Mouse (Mus musculus) left cerebral cortex, adult 9 months (tissue): Measurements from ENCODE around the gene Rom1.
"Not testable (repeated sequence)": the region's sequence is repeated elsewhere in the genome, so short reads cannot be mapped to it uniquely, and the experiment has no call there.

Source experiments
- DNase-seq, 2 experiments: peaks; one replicate each; pipeline ENCODE4 v3.0.0; 2022; ENCODE audit warnings: low spot score in 2 of 2

Rom1 gene

DNA sequence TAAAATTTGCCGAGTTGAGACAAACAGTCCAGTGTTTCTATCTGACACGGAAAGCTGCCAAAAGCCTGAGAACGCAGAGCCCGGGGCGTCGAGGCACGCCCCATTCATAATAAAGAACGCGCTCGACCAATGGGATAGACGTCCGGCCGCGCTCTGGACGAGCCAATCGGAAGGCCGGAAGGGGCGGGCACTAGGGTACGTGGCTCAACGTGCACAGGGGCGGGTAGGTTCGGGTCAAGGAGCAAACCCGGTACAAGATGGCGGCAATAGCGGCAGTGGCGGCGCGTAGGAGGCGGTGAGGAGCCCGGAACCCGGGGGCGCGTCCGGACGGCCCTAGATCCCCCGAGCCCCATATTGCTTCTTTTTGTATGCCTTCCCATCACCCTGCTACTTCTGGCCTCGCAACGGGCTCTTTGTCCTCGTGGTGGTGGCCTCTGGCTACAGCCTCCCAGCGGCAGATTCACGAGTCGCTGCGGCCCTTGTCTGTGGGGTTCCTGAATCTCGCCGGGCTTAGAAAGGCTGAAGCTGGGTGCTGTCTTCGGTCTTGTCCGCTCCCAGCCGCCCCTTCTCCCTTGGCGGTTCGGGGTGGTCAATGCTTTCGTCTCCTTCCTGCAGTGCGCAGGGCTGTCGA lies 31.2 kb downstream of the Rom1 start, which contains the start of gene Ganab:
Gene Ganab, plus strand, starts transcription at position 207 of the 631 bp plus-strand sequence.
- peak; percentile 90 to 96 for DNase-seq

DNA sequence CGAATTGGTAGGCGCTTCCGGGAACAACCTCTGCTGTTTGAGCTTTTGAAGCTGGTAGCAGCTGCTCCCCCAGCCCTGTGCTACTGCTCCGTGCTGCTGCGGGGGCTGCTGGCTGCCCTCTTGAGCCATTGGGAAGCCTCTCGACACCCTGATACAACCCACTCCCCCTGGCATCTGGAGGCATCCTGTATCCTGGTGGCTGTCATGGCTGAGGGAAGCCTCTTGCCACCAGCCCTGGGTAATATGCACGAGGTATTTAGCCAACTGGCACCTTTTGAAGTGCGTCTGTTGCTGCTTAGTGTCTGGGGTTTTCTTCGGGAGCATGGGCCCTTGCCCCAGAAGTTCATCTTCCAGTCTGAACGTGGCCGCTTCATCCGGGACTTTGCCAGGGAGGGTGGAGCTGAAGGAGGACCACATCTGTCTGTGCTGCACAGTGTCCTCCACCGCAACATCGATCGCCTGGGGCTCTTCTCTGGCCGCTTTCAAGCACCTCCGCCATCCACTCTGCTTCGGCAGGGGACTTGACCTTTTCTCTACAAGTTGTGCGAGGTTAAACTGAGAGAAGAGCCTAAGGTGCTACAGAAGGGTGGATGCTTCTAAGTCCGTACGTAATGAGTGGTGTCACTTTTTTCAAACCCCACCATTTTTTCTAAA lies 31.8 kb downstream of the Rom1 start:
- not testable (repeated sequence) for DNase-seq

DNA sequence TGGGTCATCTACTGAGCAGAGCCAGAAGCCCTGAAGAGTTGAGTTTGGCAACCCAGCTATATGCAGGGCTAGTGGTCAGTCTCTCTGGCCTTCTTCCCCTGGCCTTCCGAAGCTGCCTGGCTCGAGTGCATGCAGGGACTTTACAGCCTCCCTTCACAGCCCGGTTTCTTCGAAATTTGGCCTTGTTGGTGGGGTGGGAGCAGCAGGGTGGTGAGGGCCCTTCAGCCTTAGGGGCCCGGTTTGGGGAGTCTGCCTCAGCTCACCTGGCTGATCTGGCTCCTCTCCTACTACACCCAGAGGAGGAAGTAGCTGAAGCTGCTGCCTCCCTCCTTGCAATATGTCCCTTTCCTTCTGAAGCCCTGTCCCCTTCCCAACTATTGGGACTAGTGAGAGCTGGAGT lies 32.9 kb downstream of the Rom1 start:
- DNase-seq, result not testable (repeated sequence)

DNA sequence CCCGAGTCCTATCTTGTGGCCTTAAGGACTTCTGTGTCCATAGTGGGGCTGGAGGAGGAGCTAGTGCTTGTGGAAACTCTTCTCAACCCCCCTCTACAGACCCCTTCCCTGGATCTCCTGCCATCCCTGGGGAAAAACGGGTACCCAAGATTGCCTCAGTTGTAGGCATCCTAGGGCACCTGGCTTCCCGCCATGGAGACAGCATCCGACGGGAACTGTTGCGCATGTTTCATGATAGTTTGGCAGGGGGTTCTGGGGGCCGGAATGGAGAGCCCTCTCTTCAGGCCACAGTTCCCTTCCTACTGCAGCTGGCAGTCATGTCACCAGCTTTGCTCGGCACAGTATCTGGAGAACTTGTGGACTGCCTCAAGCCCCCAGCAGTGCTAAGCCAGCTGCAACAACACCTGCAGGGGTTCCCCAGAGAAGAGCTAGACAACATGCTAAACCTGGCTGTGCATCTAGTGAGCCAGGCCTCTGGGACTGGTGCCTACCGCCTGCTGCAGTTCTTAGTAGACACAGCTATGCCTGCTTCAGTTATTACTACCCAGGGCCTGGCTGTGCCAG lies 33.7 kb downstream of the Rom1 start:
- no peak for DNase-seq

DNA sequence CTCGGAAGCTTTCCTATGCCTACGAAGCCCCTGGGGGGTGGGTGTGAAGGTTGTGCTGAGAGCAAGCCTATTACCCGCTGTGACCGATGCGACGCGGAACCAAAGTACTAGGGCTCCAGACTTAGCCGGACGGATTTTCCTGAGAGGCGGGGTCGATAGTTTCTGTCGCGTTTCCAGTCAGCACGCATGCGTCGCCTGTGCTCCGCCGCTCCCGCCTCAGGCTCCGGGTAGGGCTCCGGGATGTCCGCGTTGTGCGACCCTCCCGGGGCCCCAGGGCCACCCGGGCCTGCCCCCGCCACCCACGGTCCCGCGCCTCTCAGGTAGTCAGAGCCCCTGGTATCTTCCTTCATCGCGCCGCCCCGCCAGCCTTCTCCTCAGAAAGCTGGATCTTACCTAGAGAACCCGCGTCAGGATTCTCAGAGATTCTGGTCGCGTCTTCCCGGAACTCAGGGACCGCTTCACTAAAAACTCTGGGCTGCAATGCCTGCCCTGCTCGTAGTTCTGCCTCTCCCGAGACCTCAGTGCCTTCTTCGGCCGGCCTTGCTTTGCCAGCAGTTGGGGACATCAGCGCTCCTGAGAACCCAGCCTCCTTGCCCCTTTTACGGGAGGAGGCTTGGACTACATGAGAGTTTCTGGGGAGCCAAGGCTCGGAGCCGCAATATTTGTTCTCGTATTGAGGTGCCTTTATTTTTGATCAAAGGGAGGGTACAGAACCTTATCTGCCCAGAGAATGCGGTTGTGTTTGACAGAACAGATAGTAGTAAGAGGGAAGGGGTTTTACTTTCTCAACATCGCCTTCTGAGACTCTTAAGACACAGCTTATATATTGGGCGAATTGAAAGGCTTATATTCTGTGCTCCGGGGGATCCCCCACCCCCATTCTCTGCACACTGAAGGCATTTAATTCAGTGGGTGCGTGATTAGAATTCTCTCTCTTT lies 36.1 kb downstream of the Rom1 start, which contains the start of gene Ints5:
Gene Ints5, plus strand, starts transcription at position 177 of the 938 bp plus-strand sequence.
- peak in 1 of 2 experiments; percentile 80 for DNase-seq

DNA sequence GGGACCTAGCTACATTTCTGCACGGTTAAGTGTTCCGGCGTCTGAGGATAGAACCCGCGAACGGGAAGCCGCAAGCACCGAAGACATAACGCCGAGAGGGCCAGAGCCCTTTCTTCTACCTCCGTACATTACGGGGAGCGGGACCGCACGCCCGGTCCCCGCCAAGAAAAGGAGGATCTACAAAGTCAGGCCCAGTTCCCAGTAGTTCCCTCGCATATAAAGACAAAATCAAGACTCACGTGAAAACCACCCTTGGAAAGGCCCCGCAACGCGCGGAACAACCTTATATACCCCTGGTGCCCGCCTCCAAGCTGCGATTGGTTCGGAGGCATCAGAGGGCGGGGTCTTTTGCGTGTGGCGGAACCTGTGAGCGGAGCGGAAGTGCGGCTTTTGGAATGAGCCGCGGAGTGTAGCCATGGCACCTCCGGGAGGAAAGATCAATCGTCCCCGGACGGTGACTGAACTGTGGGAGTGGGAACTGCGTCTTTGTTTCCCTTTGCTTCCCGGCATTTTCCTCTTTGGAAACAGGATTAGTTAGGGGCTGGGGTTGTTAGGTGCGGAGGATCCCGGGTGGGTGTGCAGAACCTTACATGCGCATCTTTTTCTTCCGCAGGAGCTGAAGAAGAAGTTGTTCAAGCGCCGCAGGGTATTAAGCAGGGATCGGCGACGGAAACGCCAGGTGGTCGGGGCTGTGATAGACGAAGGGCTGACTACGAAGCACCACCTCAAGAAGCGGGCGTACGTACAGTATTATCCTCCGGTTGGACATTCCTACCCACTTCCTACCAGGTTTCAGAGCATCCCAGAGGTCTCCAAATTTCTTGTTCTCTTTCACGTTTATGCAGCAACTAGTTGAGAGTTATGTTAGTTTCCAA lies 40.4 kb downstream of the Rom1 start, which contains the start of the genes 1810009A15Rik and Gm49416:
Gene 1810009A15Rik, plus strand, starts transcription at position 343 of the 875 bp plus-strand sequence.
Gene Gm49416, plus strand, starts transcription at position 416 of the 875 bp plus-strand sequence.
- peak; percentile 80 to 94 for DNase-seq

DNA sequence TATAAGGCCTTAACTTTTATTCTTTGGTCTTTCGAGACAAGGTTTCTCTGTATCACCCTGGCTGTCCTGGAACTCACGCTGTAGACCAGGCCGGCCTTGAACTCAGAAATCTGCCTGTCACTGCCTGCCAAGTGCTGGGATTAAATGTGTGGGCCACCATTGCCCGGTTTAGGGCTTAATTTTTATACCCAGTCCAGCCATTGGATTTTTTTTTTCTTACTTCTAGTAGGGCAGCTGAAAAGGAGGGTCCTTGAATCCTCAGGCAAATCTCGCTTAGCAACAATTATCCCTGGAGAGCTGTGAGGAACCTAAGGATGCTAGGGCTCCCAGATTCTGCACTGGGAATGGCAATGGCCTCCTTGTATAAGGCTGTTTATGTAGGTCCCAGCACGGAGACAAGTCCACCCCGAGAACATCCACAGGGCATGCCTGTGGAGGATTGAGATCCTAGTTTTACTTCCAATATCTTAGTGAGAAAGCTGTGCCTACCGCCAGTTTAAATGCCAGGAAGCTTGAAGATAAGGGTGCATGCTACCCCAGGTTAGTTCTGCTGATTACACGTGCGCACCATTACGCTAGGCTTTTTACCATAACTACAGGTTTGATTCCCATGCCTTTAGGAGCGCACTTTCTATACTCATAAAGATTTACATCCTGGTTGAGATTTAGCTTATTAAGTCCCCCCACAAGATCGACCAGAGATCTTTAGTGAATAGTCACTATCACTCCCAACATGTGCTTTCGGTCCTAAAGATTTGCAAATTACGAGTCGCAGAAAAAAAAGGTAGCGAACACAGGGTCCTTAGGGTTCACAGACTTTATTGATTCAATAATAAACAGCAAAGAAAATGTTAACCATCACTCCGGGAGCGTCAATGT lies 41.3 kb downstream of the Rom1 start:
- DNase-seq, result no peak

DNA sequence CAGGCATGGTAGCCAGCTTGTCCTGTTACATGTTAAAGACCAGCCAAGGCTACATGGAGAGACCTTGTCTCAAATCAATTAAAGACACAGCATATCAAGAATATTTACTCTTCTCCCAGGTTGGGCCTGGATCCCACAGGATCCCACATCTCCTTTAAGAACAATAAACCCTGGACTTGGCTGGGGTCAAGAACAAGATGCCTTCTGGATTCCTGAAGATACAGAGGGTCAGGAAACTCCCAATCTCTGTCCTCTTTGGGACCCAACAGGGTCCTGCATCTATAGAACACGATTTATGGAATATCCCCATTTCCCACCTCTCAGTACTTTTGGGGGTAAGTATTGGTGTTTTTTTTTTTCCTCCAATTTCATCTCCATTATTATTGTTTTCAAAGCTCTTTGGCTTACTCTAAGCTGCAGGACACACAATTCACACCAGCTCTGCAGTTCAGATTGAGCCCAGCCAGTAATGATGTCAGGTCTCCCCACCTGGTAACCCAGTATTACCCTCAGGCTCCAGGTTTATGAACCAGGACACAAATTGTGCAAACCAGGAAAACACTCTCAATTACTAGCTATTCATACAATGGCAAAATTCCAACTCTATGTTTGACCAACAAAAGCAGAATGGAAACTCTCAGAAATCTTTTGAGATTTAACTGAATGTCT lies 42.1 kb downstream of the Rom1 start:
- no peak for DNase-seq

DNA sequence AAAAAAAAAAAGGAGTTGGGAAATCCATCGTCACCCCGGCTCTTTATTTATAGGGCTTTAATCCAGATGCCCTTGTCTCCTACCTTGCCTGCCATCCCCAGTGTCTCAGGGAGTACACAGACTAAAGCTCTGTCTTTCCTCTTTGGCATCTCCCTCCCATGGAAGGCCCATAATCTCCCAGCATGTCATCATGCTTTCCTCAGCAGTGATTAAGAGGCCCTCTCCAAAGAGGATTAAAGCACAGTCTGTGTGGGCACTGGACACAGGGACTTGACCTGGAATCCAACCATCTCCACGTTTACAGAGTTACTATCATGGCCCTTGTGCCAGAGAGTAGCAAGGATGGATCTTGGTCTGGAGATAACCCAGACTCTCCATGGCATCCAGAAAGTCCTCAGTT lies 45.5 kb downstream of the Rom1 start, which contains the start of the genes Lbhd1 and Gm49403:
Gene Lbhd1, plus strand, starts transcription at position 117 of the 400 bp plus-strand sequence.
Gene Gm49403, plus strand, starts transcription at position 315 of the 400 bp plus-strand sequence.
- no peak for DNase-seq

DNA sequence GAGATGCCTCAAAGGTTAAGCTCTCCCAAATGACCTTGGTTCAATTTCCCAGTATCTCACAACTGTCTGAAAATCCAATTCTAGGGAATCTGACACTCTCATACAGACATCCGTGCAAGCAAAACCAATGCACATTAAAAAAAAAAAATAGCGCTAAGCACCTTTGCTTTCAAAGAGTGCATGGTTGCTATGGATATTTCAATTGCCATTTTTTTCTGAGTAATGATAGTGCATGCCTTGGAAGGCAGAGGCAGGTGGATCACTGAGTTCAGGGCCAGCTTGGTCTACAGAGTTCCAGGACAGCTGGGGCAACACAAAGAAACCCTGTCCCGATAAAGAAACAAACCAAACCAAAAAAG lies 48.1 kb downstream of the Rom1 start:
- no peak for DNase-seq

DNA sequence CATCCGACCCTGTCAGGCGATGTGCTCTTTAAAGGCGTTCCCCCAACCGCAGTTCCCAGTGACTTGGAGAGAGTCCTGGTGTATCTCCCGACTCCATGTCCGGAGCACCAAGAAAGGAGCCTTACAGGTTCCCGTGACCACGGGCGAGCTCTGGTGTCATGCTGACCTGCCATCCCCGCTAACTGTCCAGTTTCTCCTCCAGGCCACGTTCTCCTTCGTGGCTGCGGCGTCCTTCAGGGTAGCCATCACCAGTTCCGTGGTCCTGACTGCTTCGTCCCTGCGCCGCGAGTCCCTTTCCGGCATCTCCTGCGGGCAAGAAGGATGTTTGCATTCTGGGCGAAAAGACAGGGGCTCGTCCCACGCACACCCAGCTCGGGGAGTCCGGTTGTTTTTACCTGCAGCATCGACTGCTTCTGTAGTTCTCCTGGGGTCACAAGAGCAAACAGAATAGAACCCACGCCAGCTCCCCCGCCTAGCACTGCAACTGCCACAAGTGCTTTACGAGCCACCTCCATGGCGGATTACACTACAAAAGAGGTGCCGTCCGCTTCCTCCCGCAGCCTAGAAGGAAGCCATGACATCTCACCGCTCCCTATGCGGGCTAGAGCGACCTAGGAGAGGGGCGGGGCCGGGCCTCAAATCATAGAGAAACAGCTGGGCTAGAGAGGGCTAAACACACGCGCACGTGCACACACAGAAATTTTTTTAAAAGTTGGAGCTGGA lies 48.7 kb downstream of the Rom1 start, which contains the start of gene Uqcc3:
Gene Uqcc3, minus strand, starts transcription at position 613 of the 723 bp plus-strand sequence.
- DNase-seq, result peak; percentile 69 to 91
